Comparison of ENCODE assay signal across 31 mouse cellular contexts in the genomic region with DNA sequence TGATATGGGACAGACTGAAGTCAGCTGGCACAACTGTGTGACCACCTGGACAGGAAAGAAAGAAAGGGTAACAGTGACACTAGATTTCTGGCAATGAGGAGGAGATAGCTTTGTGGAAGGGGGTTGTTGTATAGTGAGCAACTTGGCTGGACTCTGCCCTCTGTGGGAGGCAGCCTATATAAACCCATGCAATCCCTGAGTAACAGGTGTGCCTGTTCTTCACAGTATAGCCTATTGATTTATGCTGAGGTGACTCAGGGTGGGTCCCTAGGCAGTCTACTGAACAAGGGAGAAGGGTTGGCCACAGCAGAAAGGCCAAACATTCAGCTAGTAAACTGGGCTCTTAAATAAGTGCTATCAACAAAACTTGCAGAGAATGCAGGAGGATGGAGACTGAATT. TPM values are rescaled to one million over a fixed set of nuclear protein-coding genes. Genes with fewer than 3 reads are reported as not detected.
A peak's percentile ranks its signal among the peaks of the same experiment; 100 is the strongest.
DNase-seq lines count a peak whose midpoint lies in the region; ATAC-seq and TF ChIP-seq lines count a peak whose summit lies in the region.
"Had no signal": no experiment of that assay in that cellular context is flagged by ENCODE, and none has a peak within 500 bp of the region (broad histone marks: within the 10 kb centered on the region; RNA-seq: fewer than 3 reads in every experiment).

No protein-coding gene starts in this region.

- ATAC-seq in kidney, embryonic 14.5 days (ENCODE audit: low FRiP score, low TSS enrichment) = peak; percentile 76
- peak; percentile 27; the same call in 1 of the 2 replicates for ATAC-seq in liver, postnatal 0 days
- ATAC-seq in liver, embryonic 11.5 days (replicated peaks; ENCODE audit: low FRiP score) = no peak
- ATAC-seq: midbrain, embryonic 16.5 days had no signal

- TF ChIP-seq CTCF in kidney, adult 2 months (conservative IDR thresholded peaks at IDR 0.05; ENCODE audit: insufficient read depth, insufficient read length, low read depth, low read length) = no peak
- TF ChIP-seq CTCF in liver, postnatal 0 days (IDR thresholded peaks at IDR 0.05; ENCODE audit: low read depth) = no peak
- TF ChIP-seq CTCF in small intestine, adult 2 months (IDR thresholded peaks at IDR 0.05; ENCODE audit: extremely low read depth, insufficient read length, insufficient replicate concordance, low read depth, low read length) = no peak

- no peaks in the 10 kb centered on the region for H3K36me3 ChIP-seq in kidney, embryonic 14.5 days (ENCODE audit: control insufficient read depth, insufficient read depth, low read length)
- no peaks in the 10 kb centered on the region for H3K36me3 ChIP-seq in kidney, adult 2 months (ENCODE audit: control insufficient read depth, insufficient read depth, low read length)
- H3K36me3 ChIP-seq in liver, postnatal 0 days (replicated peaks; ENCODE audit: insufficient read depth, low read length) = no peaks in the 10 kb centered on the region
- H3K36me3 ChIP-seq in liver, embryonic 11.5 days (ENCODE audit: control insufficient read depth, insufficient read depth, low read length) = no peaks in the 10 kb centered on the region
- H3K36me3 ChIP-seq in small intestine, adult 2 months (ENCODE audit: control insufficient read depth, insufficient read depth, low read length) = 0 out of 2 replicates have a peak, but pooled peaks cover 1% of the 10 kb centered on the region
- peaks cover 18% of the 10 kb centered on the region; the same call in 1 of the 2 replicates for H3K36me3 ChIP-seq in hindbrain, embryonic 10.5 days
- H3K36me3 ChIP-seq: embryonic facial prominence, embryonic 15.5 days; forebrain, embryonic 12.5 days; hindbrain, embryonic 13.5 days; neural tube, embryonic 13.5 days had no signal

- no peak for TF ChIP-seq POLR2A in kidney, adult 2 months (IDR thresholded peaks at IDR 0.05; ENCODE audit: low read depth, low read length)
- TF ChIP-seq POLR2A in small intestine, adult 2 months (IDR thresholded peaks at IDR 0.05; ENCODE audit: low read depth, low read length) = no peak

- no peak overlapping the region for H3K4me3 ChIP-seq in kidney, embryonic 14.5 days (ENCODE audit: low read length)
- no peak overlapping the region for H3K4me3 ChIP-seq in kidney, adult 2 months (ENCODE audit: insufficient read depth, low read depth, low read length)
- H3K4me3 ChIP-seq in liver, postnatal 0 days (ENCODE audit: low read depth, low read length) = no peak overlapping the region
- H3K4me3 ChIP-seq in liver, embryonic 11.5 days (ENCODE audit: low read depth, low read length) = no peak overlapping the region
- H3K4me3 ChIP-seq in small intestine, adult 2 months (ENCODE audit: low read depth, low read length) = no peak overlapping the region
- no peak overlapping the region for H3K4me3 ChIP-seq in hindbrain, embryonic 10.5 days
- H3K4me3 ChIP-seq: embryonic facial prominence, embryonic 10.5 days; embryonic facial prominence, embryonic 15.5 days; forebrain, embryonic 12.5 days; hindbrain, embryonic 13.5 days; midbrain, embryonic 10.5 days; myocyte; neural tube, embryonic 13.5 days had no signal

- no peak for TF ChIP-seq EP300 in liver, postnatal 0 days (IDR thresholded peaks at IDR 0.05; ENCODE audit: low read depth)

- H3K4me1 ChIP-seq in kidney, embryonic 14.5 days (ENCODE audit: control insufficient read depth, insufficient read depth, low read length) = peaks cover 11% of the 10 kb centered on the region; the same call in 1 of the 2 replicates
- H3K4me1 ChIP-seq in kidney, adult 2 months (ENCODE audit: control insufficient read depth, insufficient read depth, low read length) = peaks cover 11% of the 10 kb centered on the region; the same call in 1 of the 2 replicates
- peaks cover 25% of the 10 kb centered on the region for H3K4me1 ChIP-seq in liver, postnatal 0 days (ENCODE audit: insufficient read depth)
- H3K4me1 ChIP-seq in liver, embryonic 11.5 days (replicated peaks; ENCODE audit: control insufficient read depth, insufficient read depth, low read length) = peaks cover 5% of the 10 kb centered on the region
- H3K4me1 ChIP-seq in small intestine, adult 2 months (ENCODE audit: control insufficient read depth, insufficient read depth, insufficient read length, low read length) = peaks cover 22% of the 10 kb centered on the region; the same call in 1 of the 2 replicates
- H3K4me1 ChIP-seq in hindbrain, embryonic 10.5 days (replicated peaks) = peaks cover 30% of the 10 kb centered on the region

- H3K27ac ChIP-seq in kidney, embryonic 14.5 days (ENCODE audit: low read depth, low read length) = no peak overlapping the region
- no peak overlapping the region for H3K27ac ChIP-seq in kidney, adult 2 months (ENCODE audit: insufficient read depth, low read depth, low read length)
- H3K27ac ChIP-seq in liver, postnatal 0 days (ENCODE audit: low read depth) = no peak overlapping the region
- H3K27ac ChIP-seq in liver, embryonic 11.5 days (ENCODE audit: low read depth, low read length) = no peak overlapping the region
- peak overlapping the region; percentile 45; the same call in 1 of the 2 replicates for H3K27ac ChIP-seq in small intestine, adult 2 months (ENCODE audit: insufficient read depth, low read depth, low read length)
- H3K27ac ChIP-seq in hindbrain, embryonic 10.5 days = no peak overlapping the region
- H3K27ac ChIP-seq: embryonic facial prominence, embryonic 10.5 days; embryonic facial prominence, embryonic 15.5 days; forebrain, embryonic 12.5 days; hindbrain, embryonic 13.5 days; midbrain, embryonic 10.5 days; neural tube, embryonic 13.5 days had no signal

- H3K4me2 ChIP-seq in kidney, embryonic 14.5 days (replicated peaks; ENCODE audit: low read depth, low read length) = no peak overlapping the region
- H3K4me2 ChIP-seq in liver, postnatal 0 days (ENCODE audit: low read depth, low read length) = no peak overlapping the region
- no peak overlapping the region for H3K4me2 ChIP-seq in liver, embryonic 11.5 days
- H3K4me2 ChIP-seq: embryonic facial prominence, embryonic 15.5 days; forebrain, embryonic 12.5 days; heart, embryonic 11.5 days; hindbrain, embryonic 13.5 days; lung, embryonic 14.5 days; neural tube, embryonic 13.5 days had no signal

- H3K27me3 ChIP-seq in kidney, embryonic 14.5 days (ENCODE audit: control insufficient read depth, insufficient read depth, low read length) = no peaks in the 10 kb centered on the region
- no peaks in the 10 kb centered on the region for H3K27me3 ChIP-seq in kidney, adult 2 months (replicated peaks; ENCODE audit: control insufficient read depth, insufficient read depth, low read length)
- H3K27me3 ChIP-seq in liver, postnatal 0 days (ENCODE audit: insufficient read depth, low read length) = no peaks in the 10 kb centered on the region
- no peaks in the 10 kb centered on the region for H3K27me3 ChIP-seq in liver, embryonic 11.5 days (replicated peaks; ENCODE audit: control insufficient read depth, insufficient read depth, low read length)
- no peaks in the 10 kb centered on the region for H3K27me3 ChIP-seq in small intestine, adult 2 months (ENCODE audit: control insufficient read depth, insufficient read depth, low read length)
- H3K27me3 ChIP-seq in hindbrain, embryonic 10.5 days (ENCODE audit: insufficient read depth, poor library complexity, severe bottlenecking) = no peaks in the 10 kb centered on the region
- H3K27me3 ChIP-seq: embryonic facial prominence, embryonic 15.5 days; forebrain, embryonic 12.5 days; hindbrain, embryonic 13.5 days; neural tube, embryonic 13.5 days had no signal

- no peak for DNase-seq in kidney, adult 2 months
- no peak for DNase-seq in liver, postnatal 0 days
- DNase-seq in liver, embryonic 11.5 days (ENCODE audit: low spot score) = no peak
- DNase-seq in hindbrain, embryonic 10.5 days (ENCODE audit: low spot score) = no peak
- no peak for DNase-seq in frontal cortex, postnatal 10 days (ENCODE audit: low spot score in 2 of 2)
- DNase-seq: adrenal gland, postnatal 10 days; cerebellum, adult 8-10 months; cerebellum, postnatal 25 days; gastrocnemius, postnatal 36 days; heart, adult 18-20 months; heart, postnatal 36 days; kidney, adult 9 months; kidney, postnatal 36 days; layer of hippocampus, adult 9-11 months; lung, embryonic 14.5 days; right cerebral cortex, postnatal 4 days; thymus, adult 2 months; thymus, postnatal 4 days had no signal

- H3K9ac ChIP-seq in kidney, embryonic 14.5 days (ENCODE audit: low read depth, low read length) = no peak overlapping the region
- no peak overlapping the region for H3K9ac ChIP-seq in liver, postnatal 0 days (replicated peaks)
- H3K9ac ChIP-seq in liver, embryonic 11.5 days (ENCODE audit: low read depth, low read length) = no peak overlapping the region
- H3K9ac ChIP-seq: embryonic facial prominence, embryonic 15.5 days; forebrain, embryonic 12.5 days; hindbrain, embryonic 13.5 days; lung, embryonic 14.5 days; neural tube, embryonic 13.5 days had no signal

- H3K9me3 ChIP-seq in kidney, embryonic 14.5 days (ENCODE audit: control insufficient read depth, low read length) = no peaks in the 10 kb centered on the region
- no peaks in the 10 kb centered on the region for H3K9me3 ChIP-seq in liver, postnatal 0 days (ENCODE audit: low read length)
- no peaks in the 10 kb centered on the region for H3K9me3 ChIP-seq in liver, embryonic 11.5 days (ENCODE audit: control insufficient read depth, low read length)
- no peaks in the 10 kb centered on the region for H3K9me3 ChIP-seq in hindbrain, embryonic 10.5 days
- H3K9me3 ChIP-seq: embryonic facial prominence, embryonic 10.5 days; embryonic facial prominence, embryonic 15.5 days; forebrain, embryonic 12.5 days; G1E; hindbrain, embryonic 13.5 days; midbrain, embryonic 10.5 days; neural tube, embryonic 13.5 days had no signal

RNA-seq across cellular contexts. Expression of a gene that starts 9.2 kb away (rescaled TPM):
- polyA plus RNA-seq in kidney, embryonic 14.5 days (2014; fragmentation: Nextera tagmentation; extraction: Ambion mirVana) = 2.9 and 3.3 TPM in 2 replicates
- 0.11 and 0.15 TPM in 2 replicates for polyA plus RNA-seq in kidney, adult 2 months (2012; rRNA removed)
- polyA plus RNA-seq in liver, postnatal 0 days (2015; fragmentation: Nextera tagmentation; extraction: Ambion mirVana) = 0.61 and 0.84 TPM in 2 replicates
- 2.5 and 5.4 TPM in 2 replicates for polyA plus RNA-seq in liver, embryonic 11.5 days (2014; fragmentation: Nextera tagmentation; extraction: Ambion mirVana)
- polyA plus RNA-seq in small intestine, adult 2 months (2012; rRNA removed) = not detected in 2 replicates
- 3.5 and 4.1 TPM in 2 replicates for polyA plus RNA-seq in hindbrain, embryonic 10.5 days (2016; fragmentation: Nextera tagmentation; extraction: Ambion mirVana)
- polyA plus RNA-seq: G1E; liver, adult 2 months; thymus, adult 2 months had no signal

RNA-seq across cellular contexts. Expression of a gene that starts 27.6 kb away (rescaled TPM):
- 56.9 and 72.3 TPM in 2 replicates for polyA plus RNA-seq in kidney, embryonic 14.5 days (2014; fragmentation: Nextera tagmentation; extraction: Ambion mirVana)
- polyA plus RNA-seq in kidney, adult 2 months (2012; rRNA removed) = 40.8 and 46.3 TPM in 2 replicates
- 27.5 and 28.9 TPM in 2 replicates for polyA plus RNA-seq in liver, postnatal 0 days (2015; fragmentation: Nextera tagmentation; extraction: Ambion mirVana)
- 68.1 and 74.5 TPM in 2 replicates for polyA plus RNA-seq in liver, embryonic 11.5 days (2014; fragmentation: Nextera tagmentation; extraction: Ambion mirVana)
- polyA plus RNA-seq in small intestine, adult 2 months (2012; rRNA removed) = 26.2 and 51.6 TPM in 2 replicates
- polyA plus RNA-seq in hindbrain, embryonic 10.5 days (2016; fragmentation: Nextera tagmentation; extraction: Ambion mirVana) = 75.3 and 104 TPM in 2 replicates

RNA-seq across cellular contexts. Expression of a gene that starts 46.7 kb away (rescaled TPM):
- 25.7 and 37.9 TPM in 2 replicates for polyA plus RNA-seq in kidney, embryonic 14.5 days (2014; fragmentation: Nextera tagmentation; extraction: Ambion mirVana)
- polyA plus RNA-seq in kidney, adult 2 months (2012; rRNA removed) = 15.8 and 24.9 TPM in 2 replicates
- 12.7 and 14.8 TPM in 2 replicates for polyA plus RNA-seq in liver, postnatal 0 days (2015; fragmentation: Nextera tagmentation; extraction: Ambion mirVana)
- 24.3 and 25.1 TPM in 2 replicates for polyA plus RNA-seq in liver, embryonic 11.5 days (2014; fragmentation: Nextera tagmentation; extraction: Ambion mirVana)
- 5.8 and 12.2 TPM in 2 replicates for polyA plus RNA-seq in small intestine, adult 2 months (2012; rRNA removed)
- polyA plus RNA-seq in hindbrain, embryonic 10.5 days (2016; fragmentation: Nextera tagmentation; extraction: Ambion mirVana) = 38.3 and 39.8 TPM in 2 replicates

RNA-seq across cellular contexts. Expression of a gene that starts 52.6 kb away (rescaled TPM):
- polyA plus RNA-seq in kidney, embryonic 14.5 days (2014; fragmentation: Nextera tagmentation; extraction: Ambion mirVana) = 1,389 and 1,446 TPM in 2 replicates
- 373 and 421 TPM in 2 replicates for polyA plus RNA-seq in kidney, adult 2 months (2012; rRNA removed)
- 600 and 612 TPM in 2 replicates for polyA plus RNA-seq in liver, postnatal 0 days (2015; fragmentation: Nextera tagmentation; extraction: Ambion mirVana)
- polyA plus RNA-seq in liver, embryonic 11.5 days (2014; fragmentation: Nextera tagmentation; extraction: Ambion mirVana) = 1,747 and 1,789 TPM in 2 replicates
- 122 and 189 TPM in 2 replicates for polyA plus RNA-seq in small intestine, adult 2 months (2012; rRNA removed)
- 959 and 1,179 TPM in 2 replicates for polyA plus RNA-seq in hindbrain, embryonic 10.5 days (2016; fragmentation: Nextera tagmentation; extraction: Ambion mirVana)

RNA-seq across cellular contexts. Expression of a gene that starts 52.9 kb away (rescaled TPM):
- 17.3 and 34.4 TPM in 2 replicates for polyA plus RNA-seq in kidney, embryonic 14.5 days (2014; fragmentation: Nextera tagmentation; extraction: Ambion mirVana)
- polyA plus RNA-seq in kidney, adult 2 months (2012; rRNA removed) = 0.35 and 0.77 TPM in 2 replicates
- 2.7 and 4.1 TPM in 2 replicates for polyA plus RNA-seq in liver, postnatal 0 days (2015; fragmentation: Nextera tagmentation; extraction: Ambion mirVana)
- polyA plus RNA-seq in liver, embryonic 11.5 days (2014; fragmentation: Nextera tagmentation; extraction: Ambion mirVana) = 45.5 and 47.1 TPM in 2 replicates
- polyA plus RNA-seq in small intestine, adult 2 months (2012; rRNA removed) = 0.70 and 1.9 TPM in 2 replicates
- polyA plus RNA-seq in hindbrain, embryonic 10.5 days (2016; fragmentation: Nextera tagmentation; extraction: Ambion mirVana) = 24.8 and 41.7 TPM in 2 replicates
